Mouse (Mus musculus): Measurements from ENCODE around the gene Mipep.

Gene Mipep

GRCm38 (mm10) chr14:60885361-60885950 lies 101.1 kb downstream of the Mipep start:
- peak; percentile 89 to 91 for DNase-seq

GRCm38 (mm10) chr14:60893882-60894281 lies 109.5 kb downstream of the Mipep start:
- no peak for DNase-seq

GRCm38 (mm10) chr14:60895172-60896000 lies 111.0 kb downstream of the Mipep start:
- DNase-seq, result peak in 1 of 2 experiments; percentile 23

DNA sequence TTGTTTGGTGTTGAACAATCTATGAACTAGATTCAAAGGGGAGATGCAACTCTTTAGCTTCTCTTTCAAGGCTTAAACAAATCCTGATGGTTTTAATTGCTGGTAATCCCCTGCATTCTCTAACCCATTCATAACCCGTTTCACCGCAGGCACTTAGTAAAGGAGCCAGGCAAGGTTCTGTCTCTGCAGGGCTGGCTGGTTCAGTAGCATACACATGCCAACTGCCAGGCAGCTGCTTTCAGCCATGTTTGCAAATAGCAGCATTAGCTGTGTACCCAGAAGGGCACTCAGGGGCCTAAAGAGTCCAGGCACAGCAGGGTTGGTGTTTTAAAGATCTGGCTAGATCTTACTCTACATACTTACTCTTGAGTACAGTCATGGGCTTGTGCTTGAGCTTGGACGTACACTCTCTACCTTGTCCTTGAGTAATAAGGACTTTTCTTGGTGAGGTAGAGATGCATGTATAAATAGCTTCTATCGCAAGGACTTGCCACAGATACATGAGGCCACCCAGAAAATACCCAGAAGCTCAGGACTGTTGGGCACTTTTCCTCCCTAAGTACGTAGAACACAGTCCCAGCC lies 113.8 kb downstream of the Mipep start:
- DNase-seq, result peak; percentile 25 to 28

- DNase-seq, result no peak
These were observed 120.1 kb downstream of the Mipep start for GRCm38 (mm10) chr14:60904501-60904900.

- peak; percentile 66 to 75 for DNase-seq
These were observed 122.3 kb downstream of the Mipep start for GRCm38 (mm10) chr14:60906421-60907374.

DNA sequence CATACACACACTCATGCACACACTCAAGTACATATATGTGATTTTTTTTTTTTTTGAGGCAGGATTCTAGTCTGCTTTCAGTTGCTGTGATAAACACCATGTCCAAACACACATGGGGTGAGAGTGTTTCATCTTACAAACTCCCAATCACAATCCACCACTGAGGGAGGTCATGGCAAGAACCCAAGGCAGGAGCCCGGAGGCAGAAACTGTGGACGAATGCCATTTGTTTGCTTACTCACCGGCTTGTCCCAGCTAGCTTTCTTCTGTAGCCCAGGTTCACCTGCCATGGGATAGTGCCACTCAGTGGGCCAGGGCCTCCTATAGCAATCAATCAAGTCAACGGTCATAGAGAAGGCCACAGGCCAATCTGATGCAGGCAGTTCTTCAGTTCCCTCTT lies 125.0 kb downstream of the Mipep start:
- peak in 1 of 2 experiments; percentile 22 for DNase-seq

DNA sequence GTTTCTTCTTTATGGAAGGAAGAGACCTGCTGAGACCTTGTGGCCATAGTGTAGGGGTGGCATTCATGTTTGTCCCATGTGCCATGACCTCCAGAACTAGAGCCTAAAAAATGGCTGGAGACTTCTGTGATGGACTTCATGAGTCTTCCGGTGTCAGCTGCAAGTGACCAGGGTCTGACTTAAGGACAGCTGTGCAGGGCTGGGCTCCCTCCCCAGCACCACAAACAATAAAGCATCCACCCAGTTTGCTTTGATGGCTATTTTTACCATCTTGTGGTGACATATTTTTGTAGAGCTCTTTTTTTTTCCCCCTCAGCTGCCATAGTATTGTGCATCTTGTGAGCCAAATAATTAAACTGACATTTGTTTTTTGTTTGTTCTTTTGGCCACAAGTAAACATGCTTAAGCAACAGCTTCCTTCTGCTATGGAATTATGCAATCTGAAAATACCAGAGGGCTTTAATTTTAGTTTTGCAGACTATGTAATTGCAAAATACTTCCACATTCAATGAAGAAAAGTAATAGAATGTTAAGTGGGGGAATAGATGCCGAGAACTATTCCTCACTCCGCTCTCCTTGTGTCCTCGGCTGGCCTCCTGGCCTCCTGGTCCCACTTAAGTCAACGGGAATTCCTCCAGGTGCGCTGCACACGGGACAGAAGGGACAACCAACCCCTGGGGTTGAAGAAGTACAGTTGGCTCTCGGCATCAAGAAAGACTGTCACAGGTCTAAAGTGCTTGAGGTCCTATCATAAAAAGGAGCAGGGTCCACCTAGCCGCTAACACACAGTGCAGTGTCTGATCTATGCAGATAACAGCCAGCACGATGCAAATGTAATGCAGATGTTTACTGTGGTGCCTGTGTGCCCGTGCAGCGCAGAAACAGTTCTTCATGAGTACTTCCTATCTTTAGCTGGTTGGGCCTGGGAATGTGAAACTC lies 126.4 kb downstream of the Mipep start:
- no peak for DNase-seq

- DNase-seq, result no peak
These were observed 128.7 kb downstream of the Mipep start for GRCm38 (mm10) chr14:60912981-60913468.

- DNase-seq, result no peak
These were observed 132.3 kb downstream of the Mipep start for GRCm38 (mm10) chr14:60916661-60917060.

- no peak for DNase-seq
These were observed 141.6 kb downstream of the Mipep start for GRCm38 (mm10) chr14:60926011-60926410.

- DNase-seq, result no peak
These were observed 151.3 kb downstream of the Mipep start for GRCm38 (mm10) chr14:60935705-60936104.

GRCm38 (mm10) chr14:60937481-60938039 lies 153.2 kb downstream of the Mipep start:
- DNase-seq, result no peak
